Mouse (Mus musculus) hematopoietic stem cell, adult 5-6 weeks (primary cell): ENCODE results near the gene Saa2. TPM values are rescaled to one million over a fixed set of nuclear protein-coding genes. Genes with fewer than 3 reads are reported as not detected.

Experiments
- ATAC-seq, 2 experiments: fragments of 125-278 bp in 1 of 2; replicated peaks in 1 of 2; 2 replicates each; pipeline ENCODE4 v1.8.0; 2016 to 2017; ENCODE audit warnings: inconsistent platforms in 2 of 2, mild to moderate bottlenecking in 2 of 2, moderate number of reproducible peaks in 2 of 2, low read depth in 1 of 2, moderate TSS enrichment in 1 of 2; ENCODE audit not compliant: low FRiP score in 2 of 2, poor library complexity in 2 of 2, severe bottlenecking in 2 of 2, insufficient read depth in 1 of 2, low TSS enrichment in 1 of 2
- total RNA-seq: library from RNA; stranded (forward); fragments of 172-1452, 232-1000 nt; gene quantifications from 2 replicates; pipeline ENCODE4 v1.2.3, GENCODE M21; 2017

The Saa2 gene
- total RNA-seq, 1 experiment from 2014 or later = not detected

- ATAC-seq = no peak
Observed at GRCm38 (mm10) chr7:46745816-46746215, 5.8 kb upstream of the Saa2 start.

DNA sequence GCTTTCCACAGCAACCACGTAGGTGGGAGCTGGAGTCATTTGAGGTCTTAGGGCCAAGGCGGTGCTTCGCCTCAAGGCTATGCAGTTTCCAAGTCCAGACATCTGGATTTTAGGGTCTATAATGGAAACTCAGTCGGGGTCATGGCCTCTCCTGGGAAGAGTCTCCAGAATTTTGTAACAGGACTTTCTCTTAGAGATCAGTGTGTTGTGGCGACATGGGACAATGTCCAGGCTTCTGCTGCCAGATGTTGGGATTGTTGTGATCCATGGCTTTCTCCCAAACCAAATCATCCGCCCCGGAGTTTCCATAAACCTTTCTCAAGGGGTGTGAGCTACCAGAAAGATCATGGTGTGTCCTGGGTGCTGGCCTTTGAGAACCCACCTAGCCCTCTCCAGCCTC is 5.2 kb upstream of the Saa2 start:
- no peak for ATAC-seq

GRCm38 (mm10) chr7:46748459-46748858 is 3.1 kb upstream of the Saa2 start:
- ATAC-seq = no peak

GRCm38 (mm10) chr7:46761049-46761795 is 9.6 kb downstream of the Saa2 start:
- no peak for ATAC-seq

GRCm38 (mm10) chr7:46762601-46763000 is 11.0 kb downstream of the Saa2 start:
- ATAC-seq = no peak

DNA sequence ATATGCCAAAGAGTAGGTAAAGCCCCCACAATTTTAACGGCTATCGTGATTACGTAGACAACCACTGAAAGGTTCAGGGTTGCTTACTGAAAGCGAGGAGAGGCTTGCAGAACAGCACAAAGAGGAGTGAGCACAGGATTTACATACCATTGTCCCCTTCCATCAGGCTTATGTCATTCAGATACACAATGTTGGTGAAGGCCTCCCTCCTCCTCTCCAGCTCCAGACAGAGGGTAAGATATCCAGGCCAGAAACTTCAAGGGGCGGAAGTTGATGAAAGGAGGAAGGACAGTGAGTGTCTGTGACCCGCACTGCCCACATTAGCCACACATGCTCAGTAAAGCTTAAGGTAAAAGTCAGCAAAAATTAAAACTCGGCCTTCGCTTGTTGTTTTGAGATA is 13.1 kb downstream of the Saa2 start:
- ATAC-seq = no peak

DNA sequence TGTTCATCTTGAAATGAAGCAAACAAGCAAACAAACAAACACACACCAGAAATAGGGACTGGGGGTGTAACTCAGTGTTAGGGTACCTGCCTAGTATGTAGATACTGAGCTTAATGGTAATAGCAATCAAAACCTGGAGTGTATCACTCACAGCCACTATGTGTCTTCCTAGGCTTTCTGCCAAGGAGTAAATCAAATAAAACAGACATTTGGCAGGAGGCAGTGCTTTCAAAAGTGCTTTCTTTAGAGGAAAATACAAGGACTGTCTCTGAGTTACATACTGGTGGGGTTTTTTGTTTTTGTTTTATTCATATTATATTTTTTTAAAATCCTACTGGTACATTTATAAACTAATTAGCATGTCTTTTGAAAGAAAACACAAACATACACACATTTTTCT is 15.8 kb downstream of the Saa2 start:
- ATAC-seq = no peak

DNA sequence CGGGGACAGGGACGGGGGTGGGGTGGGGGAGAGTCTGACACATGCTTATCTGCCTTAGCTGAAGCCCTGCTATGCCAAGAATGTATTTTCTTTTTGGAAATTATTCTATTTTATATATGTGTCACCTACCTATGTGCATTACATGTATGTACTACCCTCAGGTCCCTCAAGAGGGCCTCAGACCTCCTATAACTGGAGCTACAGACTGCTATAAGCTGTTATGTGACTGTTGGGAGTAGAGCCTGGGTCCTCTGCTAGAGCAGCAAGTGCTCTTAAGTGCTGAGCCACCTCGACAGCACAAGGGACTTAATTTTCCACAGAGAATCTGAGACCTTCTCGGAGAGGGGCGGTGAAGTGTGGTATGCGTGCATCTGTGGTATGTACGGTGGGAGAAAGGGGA is 16.9 kb downstream of the Saa2 start:
- ATAC-seq = no peak

DNA sequence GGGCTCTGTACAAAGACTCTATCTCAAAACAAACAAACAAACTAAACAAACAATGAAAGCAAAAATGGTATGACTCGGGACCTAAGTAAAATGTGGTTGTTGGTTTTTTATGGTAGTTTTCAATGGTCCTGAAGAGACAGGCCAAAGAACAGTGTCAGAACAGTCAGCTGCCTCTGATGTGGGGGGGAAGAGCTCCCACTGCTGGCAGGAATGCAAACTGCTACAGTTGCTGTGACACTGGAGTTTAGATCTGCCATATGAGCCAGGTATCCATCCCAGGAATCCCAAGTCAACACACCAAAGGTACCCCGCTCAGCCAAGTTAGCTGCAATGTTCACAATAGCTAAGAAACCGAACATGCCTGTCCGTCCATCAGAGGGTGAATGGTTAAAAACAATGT is 19.1 kb downstream of the Saa2 start:
- peak; percentile 76 to 84 for ATAC-seq

- no peak for ATAC-seq
Observed at GRCm38 (mm10) chr7:46789177-46789849, 37.7 kb downstream of the Saa2 start.

DNA sequence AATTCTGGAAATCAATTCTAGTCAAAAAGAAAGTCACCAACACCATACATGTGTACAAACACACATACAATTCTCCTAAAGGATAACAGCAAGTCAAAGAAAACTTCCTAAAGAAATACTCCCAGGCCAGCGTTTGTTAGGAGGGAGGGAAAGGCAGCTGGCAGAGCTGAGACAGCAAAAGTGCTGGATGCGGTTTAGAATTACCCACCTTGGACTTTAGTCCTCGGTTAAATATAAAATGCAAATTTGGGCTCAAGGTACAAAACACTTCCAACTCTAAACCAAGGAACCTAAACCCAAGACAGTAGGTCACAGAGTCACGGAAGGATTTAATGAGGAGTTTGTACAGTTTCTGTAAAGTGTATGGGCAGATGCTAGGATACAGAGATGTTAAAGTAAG is 42.3 kb downstream of the Saa2 start:
- ATAC-seq = no peak

- peak; percentile 97 to 99 for ATAC-seq
Observed at GRCm38 (mm10) chr7:46795287-46796205, 44.0 kb downstream of the Saa2 start, which contains the start of the genes Hps5 and Gtf2h1. TSS of gene Hps5 (minus strand) at chr7:46796064. TSS of gene Gtf2h1 (plus strand) at chr7:46796103.

GRCm38 (mm10) chr7:46796206-46796679 is 44.7 kb downstream of the Saa2 start:
- ATAC-seq = no peak

- ATAC-seq = no peak
Observed at GRCm38 (mm10) chr7:46796779-46797178, 45.2 kb downstream of the Saa2 start.
